Mouse (Mus musculus) C2C12 (cell line): ENCODE data around the gene 1700003F12Rik. TPM values are rescaled to one million over a fixed set of nuclear protein-coding genes. Genes with fewer than 3 reads are reported as not detected.

ENCODE experiments used
- H3K27me3 ChIP-seq: one replicate; pipeline ENCODE4 v1.6.1; 2011; ENCODE audit not compliant: control insufficient read depth, insufficient read depth, insufficient read length
- H3K36me3 ChIP-seq: one replicate; pipeline ENCODE4 v1.6.1; 2011; ENCODE audit not compliant: control insufficient read depth, insufficient read depth
- H3K4me3 ChIP-seq: one replicate; pipeline ENCODE4 v1.5.1; 2011; ENCODE audit warnings: mild to moderate bottlenecking, control low read depth; ENCODE audit not compliant: poor library complexity, insufficient read depth, severe bottlenecking
- H3K79me2 ChIP-seq: one replicate; pipeline ENCODE4 v1.6.1; 2011; ENCODE audit not compliant: control insufficient read depth, insufficient read depth
- H3K79me3 ChIP-seq: one replicate; pipeline ENCODE4 v1.6.1; 2011; ENCODE audit warnings: low read depth, control low read depth
- H3ac ChIP-seq: one replicate; pipeline ENCODE3; 2011; ENCODE audit warnings: low read depth; ENCODE audit not compliant: control insufficient read depth, insufficient read length
- CEBPB ChIP-seq: IDR thresholded peaks from one replicate; pipeline ENCODE4 v1.6.1; 2011; ENCODE audit warnings: low read depth, mild to moderate bottlenecking, control low read depth, moderate library complexity
- CTCF ChIP-seq: IDR thresholded peaks from one replicate; pipeline ENCODE4 v1.5.1; 2011; ENCODE audit not compliant: control insufficient read depth, insufficient read depth, insufficient read length
- FOSL1 ChIP-seq: IDR thresholded peaks from one replicate; pipeline ENCODE4 v1.8.0; 2011; ENCODE audit warnings: mild to moderate bottlenecking, low read length; ENCODE audit not compliant: poor library complexity, insufficient read depth, severe bottlenecking
- MAX ChIP-seq: IDR thresholded peaks from one replicate; pipeline ENCODE4 v1.6.1; 2011; ENCODE audit warnings: mild to moderate bottlenecking, control low read depth
- MYOD1 ChIP-seq: IDR thresholded peaks from one replicate; pipeline ENCODE4 v1.6.1; 2011; ENCODE audit warnings: low read depth; ENCODE audit not compliant: control insufficient read depth, insufficient read length
- MYOG ChIP-seq: IDR thresholded peaks from one replicate; pipeline ENCODE4 v1.6.1; 2011; ENCODE audit not compliant: control insufficient read depth, insufficient read length; ENCODE audit errors: extremely low read depth
- USF1 ChIP-seq: IDR thresholded peaks from one replicate; pipeline ENCODE4 v1.6.1; 2011; ENCODE audit warnings: low read depth, mild to moderate bottlenecking, control low read depth, moderate library complexity
- polyA plus RNA-seq: library from polyadenylated mRNA; unstranded; fragments of >200 nt; fragmentation: generic; extraction: Trizol; gene quantifications from one replicate; pipeline ENCODE4 v1.2.1, GENCODE M21; 2012; ENCODE audit warnings: missing spikeins

The 1700003F12Rik gene
- polyA plus RNA-seq, 1 experiment, result 6.8 TPM

- Histone ChIP-seq H3K27me3 (peaks cover 8% of the 10 kb centered on the region), H3K79me3 (no peaks in the 10 kb centered on the region), H3K36me3 (no peaks in the 10 kb centered on the region), H3K4me3 (no peak overlapping the region), H3ac (no peak overlapping the region), H3K79me2 (no peaks in the 10 kb centered on the region)
- TF ChIP-seq MYOD1, result no peak
- TF ChIP-seq CEBPB, result no peak
- no peak for TF ChIP-seq FOSL1
- no peak for TF ChIP-seq MAX
- TF ChIP-seq MYOG, result no peak
These were observed 37.3 kb downstream of the 1700003F12Rik start for GRCm38 (mm10) chr2:154583906-154584872.

DNA sequence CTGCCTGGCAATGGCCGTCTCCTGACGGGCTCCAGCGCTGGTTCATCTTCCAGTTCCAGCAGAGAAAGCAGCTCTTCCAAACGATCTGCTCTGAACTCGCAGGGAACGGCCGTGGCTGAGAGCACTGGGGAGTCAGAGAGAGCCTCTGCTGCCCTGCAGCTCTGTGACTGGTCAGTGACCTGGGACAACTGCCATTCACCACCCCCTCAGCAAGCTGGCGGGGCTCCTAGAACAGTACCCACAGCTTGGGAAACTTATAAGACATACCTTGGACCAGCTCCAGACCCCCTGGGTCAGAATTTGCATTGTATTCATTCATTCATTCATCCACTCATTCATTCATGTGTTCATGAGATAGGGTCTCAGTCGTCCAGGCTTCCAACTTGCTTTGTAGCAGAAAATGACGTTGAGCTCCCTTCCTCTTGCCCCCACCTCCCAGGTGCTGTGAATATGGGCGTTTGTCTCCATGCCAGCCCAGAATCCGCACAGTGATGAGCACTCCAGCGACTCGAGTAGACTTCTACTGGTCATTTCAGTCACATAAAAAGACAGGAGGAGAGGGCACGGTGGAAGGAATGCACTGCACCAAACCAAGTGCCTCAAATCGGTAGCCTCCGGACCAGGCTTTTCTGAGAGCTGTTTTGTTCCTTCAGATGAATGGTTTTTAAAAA lies 38.2 kb downstream of the 1700003F12Rik start:
- Histone ChIP-seq H3K79me3 (no peaks in the 10 kb centered on the region), H3K4me3 (no peak overlapping the region), H3K79me2 (no peaks in the 10 kb centered on the region), H3K36me3 (no peaks in the 10 kb centered on the region), H3K27me3 (peaks cover 8% of the 10 kb centered on the region), H3ac (no peak overlapping the region)
- TF ChIP-seq CTCF, result no peak
- TF ChIP-seq USF1, result no peak
- TF ChIP-seq MYOG, result no peak
- TF ChIP-seq CEBPB, result no peak
- no peak for TF ChIP-seq MYOD1
- no peak for TF ChIP-seq FOSL1
- TF ChIP-seq MAX, result no peak

DNA sequence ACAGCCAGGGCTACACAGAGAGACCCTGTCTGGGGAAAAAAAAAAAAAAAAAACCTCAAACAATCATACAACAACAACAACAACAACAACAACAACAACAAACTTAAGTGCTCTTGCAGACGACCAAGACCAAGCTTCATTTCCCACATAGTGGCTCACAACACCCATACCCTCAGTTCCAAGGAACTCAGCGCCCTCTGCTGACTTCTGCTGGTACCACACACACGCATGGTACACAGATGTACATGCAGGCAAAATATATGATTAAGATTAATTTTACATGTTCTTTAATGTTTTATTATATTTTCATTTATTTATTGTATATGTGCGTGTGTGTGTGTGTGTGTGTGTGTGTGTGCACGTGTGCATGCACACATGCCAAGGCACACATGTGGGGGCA lies 39.5 kb downstream of the 1700003F12Rik start:
- Histone ChIP-seq H3K36me3 (no peaks in the 10 kb centered on the region), H3K79me3 (no peaks in the 10 kb centered on the region), H3K79me2 (no peaks in the 10 kb centered on the region), H3ac (no peak overlapping the region), H3K27me3 (peaks cover 8% of the 10 kb centered on the region), H3K4me3 (no peak overlapping the region)
- TF ChIP-seq MYOD1, result no peak
- TF ChIP-seq CTCF, result peak; percentile 29
- TF ChIP-seq MAX, result no peak
- TF ChIP-seq CEBPB, result no peak

DNA sequence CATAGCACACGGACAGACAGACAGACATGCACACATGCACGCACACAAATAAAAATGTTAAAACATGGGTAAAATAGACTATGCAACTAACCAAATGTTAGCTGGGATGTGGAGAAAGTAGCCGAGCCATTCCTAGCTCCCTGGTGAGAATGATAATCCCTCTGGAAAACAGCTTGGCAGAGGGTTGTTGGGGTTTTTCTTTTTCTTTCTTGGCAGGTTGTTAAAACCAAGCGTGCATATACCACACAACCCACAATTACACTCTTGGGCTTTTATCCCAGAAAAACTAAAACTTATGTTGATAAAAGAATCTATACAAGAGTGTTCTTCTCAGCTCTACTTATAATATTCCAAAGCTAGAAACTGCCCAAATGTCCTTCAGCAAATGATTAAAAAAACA lies 42.2 kb downstream of the 1700003F12Rik start:
- no peaks in the 10 kb centered on the region for H3K79me2 ChIP-seq
- H3ac ChIP-seq, result no peak overlapping the region
- H3K36me3 ChIP-seq, result no peaks in the 10 kb centered on the region
- TF ChIP-seq CTCF (no peak), USF1 (no peak), CEBPB (no peak), FOSL1 (no peak), MAX (no peak), MYOD1 (no peak), MYOG (no peak)
- no peaks in the 10 kb centered on the region for H3K79me3 ChIP-seq
- H3K4me3 ChIP-seq, result no peak overlapping the region
- H3K27me3 ChIP-seq, result peaks cover 8% of the 10 kb centered on the region

DNA sequence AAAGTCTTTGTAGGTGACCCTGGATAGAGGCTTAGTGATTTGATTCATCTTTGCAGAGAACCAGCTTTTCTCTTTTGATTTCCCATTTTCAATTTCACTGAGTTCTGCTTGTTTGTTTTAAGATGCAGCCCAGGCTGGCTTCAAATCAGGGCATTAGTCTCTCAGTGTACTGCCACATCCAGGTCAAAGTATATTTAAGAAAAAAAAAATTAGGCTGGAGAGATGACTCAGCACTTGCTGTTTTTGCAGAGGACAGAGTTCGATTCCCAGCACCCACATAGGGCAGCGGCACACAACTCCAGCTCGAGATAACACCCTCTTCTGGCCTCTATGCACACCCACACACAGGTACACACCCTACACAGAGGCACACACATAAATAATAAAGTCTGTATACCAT lies 44.4 kb downstream of the 1700003F12Rik start:
- H3K79me2 ChIP-seq, result no peaks in the 10 kb centered on the region
- peaks cover 8% of the 10 kb centered on the region for H3K27me3 ChIP-seq
- TF ChIP-seq FOSL1 (no peak), MYOG (no peak)
- H3K36me3 ChIP-seq, result no peaks in the 10 kb centered on the region
- H3K79me3 ChIP-seq, result no peaks in the 10 kb centered on the region
- H3K4me3 ChIP-seq, result no peak overlapping the region
- H3ac ChIP-seq, result no peak overlapping the region

GRCm38 (mm10) chr2:154593025-154593424 lies 46.1 kb downstream of the 1700003F12Rik start:
- peaks cover 5% of the 10 kb centered on the region for H3K27me3 ChIP-seq
- H3K79me2 ChIP-seq, result no peaks in the 10 kb centered on the region
- no peaks in the 10 kb centered on the region for H3K36me3 ChIP-seq
- no peak overlapping the region for H3ac ChIP-seq
- H3K4me3 ChIP-seq, result no peak overlapping the region
- no peaks in the 10 kb centered on the region for H3K79me3 ChIP-seq
- TF ChIP-seq MYOG (no peak), CTCF (peak; percentile 12), MYOD1 (no peak)
